Mouse (Mus musculus): Measurements from ENCODE around the gene Ugt1a8. TPM values are rescaled to one million over a fixed set of nuclear protein-coding genes. Genes with fewer than 3 reads are reported as not detected.
"Not testable (repeated sequence)": the region's sequence is repeated elsewhere in the genome, so short reads cannot be mapped to it uniquely, and the experiment has no call there.

The Ugt1a8 gene
- not detected for polyA plus RNA-seq (2017; shearing (Covaris generic))

DNA sequence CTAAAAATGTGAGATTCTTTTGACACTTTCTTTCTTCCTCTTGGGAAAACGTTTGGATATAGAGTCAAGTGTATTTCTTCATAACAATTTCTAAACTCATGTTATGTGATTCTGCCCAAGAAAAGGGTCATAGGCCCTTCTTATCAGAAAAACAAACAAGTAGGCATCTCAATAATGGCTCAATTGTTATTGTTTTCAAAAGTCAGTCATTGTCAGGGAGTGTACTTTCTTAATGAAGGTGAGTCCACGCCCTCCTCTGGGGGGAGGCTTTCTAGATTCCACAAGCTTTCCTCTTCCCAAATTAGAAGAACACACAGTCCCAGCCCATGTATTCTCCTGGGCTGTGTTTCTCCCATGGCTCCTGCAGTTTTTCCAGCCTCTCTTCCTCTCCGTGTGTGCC lies at the start of gene Ugt1a8:
Ugt1a8 (plus strand) TSS at position 301 of the 400 bp plus-strand sequence.
- ATAC-seq = no peak

DNA sequence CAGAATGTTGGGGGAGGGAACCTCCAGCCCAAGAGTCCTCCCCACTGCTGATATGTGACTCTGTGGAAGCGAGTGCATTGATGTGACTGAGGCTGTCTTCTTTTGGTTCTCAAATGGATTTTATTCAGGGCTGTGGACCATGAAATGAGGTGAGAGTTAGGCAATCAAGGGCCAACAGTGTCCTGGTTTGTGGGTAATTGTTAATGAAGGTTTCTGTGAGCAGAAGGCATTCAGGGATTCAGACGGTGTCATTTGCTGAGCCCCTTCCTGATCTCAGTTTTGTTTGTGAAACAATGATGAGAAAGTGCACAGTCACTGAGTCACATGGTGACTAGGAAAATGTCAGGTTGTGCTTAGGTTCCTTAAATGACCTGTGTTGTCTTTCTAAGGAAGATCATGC lies 44.6 kb upstream of the Ugt1a8 start:
- not testable (repeated sequence) for ATAC-seq

DNA sequence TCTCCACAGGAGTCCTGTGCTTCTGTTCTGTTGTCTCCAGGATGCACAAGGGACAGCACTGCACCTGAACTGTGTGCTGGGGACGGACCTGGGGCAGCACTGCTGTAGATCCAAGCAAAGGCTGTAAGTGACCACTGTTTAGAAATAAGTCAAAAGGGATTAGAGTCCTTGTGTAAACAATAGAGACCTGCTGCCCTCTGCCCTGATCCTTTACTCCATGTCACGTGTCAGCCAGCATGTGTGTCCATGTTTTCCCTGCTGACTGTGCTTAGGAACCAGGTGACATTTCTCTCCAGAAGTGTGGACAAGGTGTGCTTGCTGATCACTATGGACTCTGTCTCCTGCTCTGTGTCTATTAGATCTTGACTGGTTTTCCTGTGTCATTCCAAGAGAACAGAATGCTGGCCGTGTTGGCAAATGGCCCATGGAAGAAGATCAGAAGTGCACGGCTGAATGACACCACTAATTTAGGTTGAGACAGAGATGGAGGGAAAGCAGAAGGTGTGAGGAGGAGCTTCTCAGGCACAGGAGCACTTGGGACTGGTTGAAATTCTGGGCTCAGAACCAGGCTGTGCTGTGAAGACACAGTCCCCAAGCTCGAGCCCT lies 42.7 kb upstream of the Ugt1a8 start:
- ATAC-seq = not testable (repeated sequence)

- not testable (repeated sequence) for ATAC-seq
Measured at GRCm38 (mm10) chr1:88047408-88047807, 40.2 kb upstream of the Ugt1a8 start.

DNA sequence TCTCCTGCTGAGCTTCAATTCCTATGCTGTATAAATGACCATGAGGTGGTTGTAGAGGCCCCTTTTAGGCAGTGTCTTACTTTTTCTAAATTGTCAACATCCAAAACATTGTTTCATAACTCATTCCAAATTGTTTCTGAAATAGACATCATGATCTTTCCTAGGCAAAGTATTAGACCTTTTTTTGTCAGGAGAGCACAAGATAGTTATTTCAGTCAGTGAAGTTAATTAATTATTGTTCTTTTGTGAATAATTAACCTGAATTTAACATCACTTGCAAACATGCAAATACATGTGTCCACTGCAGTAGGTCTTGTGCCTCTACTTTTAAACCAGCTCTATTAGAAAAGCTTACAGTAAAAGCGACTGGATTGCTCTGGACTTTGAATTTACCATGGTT lies 32.5 kb upstream of the Ugt1a8 start, which contains the start of gene Ugt1a10:
Ugt1a10 (plus strand) TSS at position 301 of the 400 bp plus-strand sequence.
- ATAC-seq = no peak

DNA sequence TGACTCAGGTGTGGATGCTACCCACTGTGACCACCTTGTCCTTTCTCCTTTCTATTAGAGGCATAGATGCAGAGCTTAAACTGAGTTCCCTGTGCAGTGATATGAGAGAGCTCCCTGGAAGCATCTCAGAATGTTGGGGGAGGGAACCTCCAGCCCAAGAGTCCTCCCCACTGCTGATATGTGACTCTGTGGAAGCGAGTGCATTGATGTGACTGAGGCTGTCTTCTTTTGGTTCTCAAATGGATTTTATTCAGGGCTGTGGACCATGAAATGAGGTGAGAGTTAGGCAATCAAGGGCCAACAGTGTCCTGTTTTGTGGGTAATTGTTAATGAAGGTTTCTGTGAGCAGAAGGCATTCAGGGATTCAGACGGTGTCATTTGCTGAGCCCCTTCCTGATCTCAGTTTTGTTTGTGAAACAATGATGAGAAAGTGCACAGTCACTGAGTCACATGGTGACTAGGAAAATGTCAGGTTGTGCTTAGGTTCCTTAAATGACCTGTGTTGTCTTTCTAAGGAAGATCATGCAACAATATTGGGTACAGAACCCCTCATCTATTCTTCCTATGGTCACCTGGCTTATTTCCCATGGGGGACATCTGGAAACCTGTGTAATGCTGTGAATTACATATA lies 21.0 kb upstream of the Ugt1a8 start:
- not testable (repeated sequence) for ATAC-seq

DNA sequence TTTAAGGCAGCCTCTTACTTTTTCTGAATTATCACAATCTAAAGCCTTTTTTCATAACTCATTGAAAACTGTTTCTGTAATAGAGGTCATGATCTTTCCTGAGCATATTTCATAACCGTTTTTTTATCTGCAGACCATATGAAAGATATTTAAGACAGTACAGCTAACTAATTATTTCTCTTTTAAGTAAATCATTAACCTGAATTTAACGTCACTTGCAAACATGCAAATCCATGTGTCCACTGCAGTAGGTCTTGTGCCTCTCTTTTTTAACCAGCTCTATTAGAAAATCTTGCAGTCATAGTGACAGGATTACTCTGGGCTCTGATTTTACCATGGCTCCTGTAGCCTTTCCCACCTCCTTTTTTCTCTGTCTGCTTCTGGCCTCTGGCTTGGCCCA lies 17.1 kb upstream of the Ugt1a8 start, which contains the start of gene Ugt1a9:
Ugt1a9 (plus strand) TSS at position 306 of the 400 bp plus-strand sequence.
- ATAC-seq = no peak

- no peak for ATAC-seq
Measured at GRCm38 (mm10) chr1:88070902-88071301, 16.7 kb upstream of the Ugt1a8 start.

DNA sequence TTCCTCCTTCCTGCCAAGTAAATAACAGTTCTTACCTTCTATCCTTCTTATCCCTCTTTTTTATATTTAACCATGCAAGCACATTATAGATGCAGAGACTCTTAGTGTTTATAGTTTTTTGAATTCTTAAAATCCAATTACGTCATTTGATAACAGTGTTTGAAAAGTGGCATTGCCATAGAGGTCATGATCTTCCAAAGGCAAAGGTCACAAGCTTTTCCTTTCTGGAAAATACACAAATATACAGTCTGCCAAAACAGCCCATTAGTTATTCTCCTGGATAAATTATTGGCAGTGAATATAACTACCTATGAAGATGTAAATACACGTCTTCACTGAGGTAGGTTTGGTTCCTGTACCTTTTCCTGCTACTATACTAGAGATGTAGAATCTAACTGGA lies 13.1 kb upstream of the Ugt1a8 start:
- ATAC-seq = no peak

DNA sequence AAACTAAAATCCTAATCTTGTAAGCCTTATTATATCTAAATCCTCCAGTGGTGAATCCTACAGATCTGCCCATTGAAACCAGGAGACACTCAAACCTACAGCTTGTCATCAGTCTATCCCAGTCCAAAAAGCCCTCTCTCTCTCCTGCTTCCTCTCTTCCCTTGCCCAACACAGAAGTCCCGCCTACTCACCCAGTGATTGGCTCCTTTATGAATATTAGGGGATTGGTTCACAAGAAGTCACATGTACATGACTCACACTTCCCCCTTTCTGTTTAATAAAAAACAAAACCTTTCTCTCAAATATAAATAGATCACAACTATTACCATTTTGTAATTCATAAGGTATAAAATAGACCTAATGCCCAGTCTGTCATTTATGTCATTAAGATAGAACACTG lies 10.5 kb upstream of the Ugt1a8 start:
- no peak for ATAC-seq

GRCm38 (mm10) chr1:88081670-88082069 lies 5.9 kb upstream of the Ugt1a8 start:
- ATAC-seq = no peak

DNA sequence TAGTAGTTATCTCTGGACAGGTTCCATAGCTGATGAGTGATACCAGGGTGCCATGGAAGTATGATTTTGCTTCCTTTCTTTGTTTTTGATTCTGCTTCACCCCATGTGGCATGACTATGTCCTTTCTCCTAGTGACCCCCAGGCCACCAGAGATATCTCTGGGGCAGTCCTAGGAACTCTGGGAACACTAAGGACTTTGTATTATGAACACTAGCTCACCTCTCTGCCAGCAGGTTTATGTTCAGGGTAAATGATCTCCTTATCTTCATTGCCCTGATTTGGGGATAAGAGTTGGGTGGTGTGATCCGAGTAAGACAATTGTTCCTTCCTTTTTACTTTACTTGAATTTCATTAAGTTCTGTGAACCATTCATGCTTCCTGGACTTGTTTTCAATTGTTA lies 1.5 kb upstream of the Ugt1a8 start:
- no peak for ATAC-seq

- no peak for ATAC-seq
Measured at GRCm38 (mm10) chr1:88092341-88092740, 4.7 kb downstream of the Ugt1a8 start.

GRCm38 (mm10) chr1:88094270-88094676 lies 6.7 kb downstream of the Ugt1a8 start:
- ATAC-seq = not testable (repeated sequence)

DNA sequence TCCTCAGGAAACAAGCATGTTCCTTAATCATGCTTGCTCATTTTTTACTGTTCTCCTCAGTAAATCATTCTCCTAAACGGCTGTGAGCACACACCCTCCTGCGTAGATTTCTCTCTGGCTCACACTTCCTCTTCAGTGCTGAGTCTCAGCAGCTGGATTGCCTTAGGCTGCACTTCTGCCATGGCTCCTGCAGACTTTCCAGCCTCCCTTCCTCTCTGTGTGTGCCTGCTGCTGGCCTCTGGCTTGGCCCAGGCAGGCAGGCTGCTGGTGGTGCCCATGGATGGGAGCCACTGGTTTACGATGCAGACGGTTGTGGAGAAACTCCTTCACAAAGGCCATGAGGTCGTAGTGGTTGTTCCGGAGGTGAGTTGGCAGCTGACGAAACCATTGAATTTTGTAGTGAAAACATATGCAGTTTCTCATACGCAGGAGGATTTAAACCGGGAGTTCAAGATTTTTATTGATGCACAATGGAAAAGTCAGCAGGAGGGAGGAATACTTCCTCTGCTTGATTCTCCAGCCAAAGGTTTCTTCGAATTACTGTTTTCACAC lies 7.4 kb downstream of the Ugt1a8 start, which contains the start of gene Ugt1a7c:
Ugt1a7c (plus strand) TSS at position 122 of the 552 bp plus-strand sequence.
- ATAC-seq = no peak

DNA sequence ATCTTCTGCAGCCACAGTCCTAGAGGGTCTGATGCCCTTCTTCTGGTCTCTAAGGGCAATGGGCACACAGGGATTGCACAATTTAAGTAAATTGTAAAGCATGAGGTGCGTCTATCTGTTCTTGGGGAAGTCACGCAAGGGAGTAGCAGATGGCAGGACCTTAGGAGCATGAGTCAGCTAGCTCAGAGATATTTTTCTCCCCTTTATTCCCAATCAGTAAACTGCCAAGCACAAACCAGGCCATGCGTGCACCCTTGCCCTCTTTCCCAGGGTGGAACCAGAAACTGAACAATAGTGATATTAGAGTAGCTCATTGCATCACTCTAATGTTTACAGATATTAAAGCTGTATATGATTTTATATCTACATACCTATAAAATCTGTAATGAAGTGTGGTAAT lies 10.9 kb downstream of the Ugt1a8 start:
- ATAC-seq = not testable (repeated sequence)

- ATAC-seq = not testable (repeated sequence)
Measured at GRCm38 (mm10) chr1:88099691-88100090, 12.1 kb downstream of the Ugt1a8 start.

DNA sequence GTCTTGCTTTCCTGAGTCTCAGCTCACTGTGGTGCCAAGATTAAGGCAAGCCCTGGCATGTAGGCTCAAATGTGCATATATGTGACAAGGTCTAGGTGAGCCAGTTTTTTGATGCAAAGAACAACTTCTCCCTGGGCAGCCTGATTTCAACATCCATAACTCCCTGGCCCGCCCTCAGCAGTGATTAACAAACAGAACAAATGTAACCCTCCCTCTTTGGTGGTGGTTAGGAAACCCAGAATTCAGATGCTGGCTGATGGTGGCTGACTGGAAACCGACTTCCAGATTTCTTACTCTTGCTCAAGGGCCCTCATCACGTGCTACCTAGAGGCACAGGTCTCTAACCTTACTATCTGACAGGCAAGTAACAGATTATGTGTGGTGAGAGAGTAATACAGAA lies 15.4 kb downstream of the Ugt1a8 start, which contains the start of gene Ugt1a6b:
Ugt1a6b (plus strand) TSS at position 234 of the 400 bp plus-strand sequence.
- ATAC-seq = not testable (repeated sequence)

DNA sequence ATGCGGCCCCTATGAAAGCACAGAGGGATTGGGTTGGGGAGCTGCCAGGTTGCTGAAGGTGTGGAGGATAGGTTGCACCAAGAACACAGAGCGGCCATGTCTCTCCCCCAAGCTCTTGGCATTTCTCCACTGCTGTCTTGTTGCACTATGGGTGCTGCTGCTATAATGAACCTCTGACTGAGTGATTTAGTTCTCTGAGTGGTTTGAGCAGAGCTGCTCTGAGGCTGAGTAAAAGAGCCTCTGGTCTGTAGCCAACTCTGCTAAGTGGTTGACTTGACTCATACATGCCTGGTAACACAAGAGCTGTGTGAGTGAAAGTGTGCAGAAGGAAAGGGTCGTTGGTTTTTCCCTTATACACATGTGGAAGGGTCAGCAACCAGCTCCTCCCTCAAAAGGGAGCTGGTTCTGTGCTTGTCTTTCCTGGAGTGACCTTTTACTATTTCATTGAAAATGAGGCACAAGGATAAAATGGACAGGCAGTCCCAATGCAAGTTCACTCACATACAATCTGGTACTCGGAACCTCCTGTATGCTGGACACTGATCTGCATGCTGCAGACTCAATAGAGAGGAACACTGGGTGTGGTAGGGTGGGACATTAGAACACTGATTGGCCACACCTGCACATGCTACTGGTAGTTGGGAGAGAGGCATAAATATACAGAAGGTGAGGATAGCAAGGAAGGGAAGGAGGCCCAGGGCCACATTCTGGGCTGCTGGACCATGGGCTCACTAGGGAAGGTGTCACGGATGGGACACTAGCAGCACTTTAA lies 16.3 kb downstream of the Ugt1a8 start:
- ATAC-seq = not testable (repeated sequence)

- ATAC-seq = no peak
Measured at GRCm38 (mm10) chr1:88104667-88105430, 17.2 kb downstream of the Ugt1a8 start.

DNA sequence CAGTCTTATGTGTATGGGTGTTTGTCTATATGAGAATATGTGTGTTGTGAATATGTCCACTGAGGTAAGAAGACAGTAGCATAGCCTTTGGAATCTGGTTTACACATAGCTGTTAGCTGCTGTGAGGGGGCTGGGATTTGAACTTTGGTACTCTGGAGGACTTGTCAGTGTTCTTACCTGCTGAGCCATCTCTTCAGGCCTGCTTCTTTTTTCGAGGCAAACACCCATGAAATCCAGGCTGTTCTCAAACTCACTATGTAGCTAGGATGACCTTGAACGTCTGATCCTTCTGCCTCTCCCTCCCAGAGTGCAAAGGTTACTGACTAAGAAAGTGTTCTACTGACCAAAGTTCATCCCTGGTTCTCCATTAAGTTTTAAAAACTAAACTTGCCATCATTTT lies 18.0 kb downstream of the Ugt1a8 start:
- no peak for ATAC-seq

GRCm38 (mm10) chr1:88109027-88109557 lies 21.5 kb downstream of the Ugt1a8 start:
- ATAC-seq = not testable (repeated sequence)
